Mouse (Mus musculus) MEL (cell line): ENCODE measurements around the gene Fcnb. TPM values are rescaled to one million over a fixed set of nuclear protein-coding genes. Genes with fewer than 3 reads are reported as not detected.

Experiments used
- DNase-seq: peaks from one replicate; pipeline ENCODE4 v3.0.0; 2011; ENCODE audit warnings: low read depth, low spot score
- H3K27ac ChIP-seq: 2 replicates; pipeline ENCODE4 v1.5.1; 2012; ENCODE audit warnings: low read depth, mild to moderate bottlenecking, control low read depth, low read length, moderate library complexity; ENCODE audit not compliant: control insufficient read depth
- H3K27me3 ChIP-seq, 2 experiments: fragments of 150-350 bp in 1 of 2; sonication (generic) in 1 of 2; 2 replicates each; pipeline ENCODE4 v1.6.1; 2012; ENCODE audit warnings: low read length in 2 of 2, mild to moderate bottlenecking in 2 of 2, improper control_type of control experiment in 1 of 2, moderate library complexity in 1 of 2; ENCODE audit not compliant: insufficient read depth in 2 of 2, control insufficient read depth in 1 of 2
- H3K36me3 ChIP-seq, 2 experiments: 2 replicates each; pipeline ENCODE4 v1.6.1; 2012 to 2014; ENCODE audit warnings: low read length in 2 of 2, improper control_type of control experiment in 1 of 2, inconsistent platforms in 1 of 2, mild to moderate bottlenecking in 1 of 2; ENCODE audit not compliant: insufficient read depth in 2 of 2, control insufficient read depth in 1 of 2
- H3K4me1 ChIP-seq, 2 experiments: fragments of 150-350 bp in 1 of 2; sonication (generic) in 1 of 2; 2 replicates each; pipeline ENCODE4 v1.6.1; 2012; ENCODE audit warnings: low read length in 2 of 2, improper control_type of control experiment in 1 of 2, mild to moderate bottlenecking in 1 of 2; ENCODE audit not compliant: insufficient read depth in 2 of 2, control insufficient read depth in 1 of 2
- H3K4me3 ChIP-seq, 2 experiments: fragments of 150-350 bp in 1 of 2; sonication (generic) in 1 of 2; 2 replicates each; pipeline ENCODE4 v1.5.1; 2012; ENCODE audit warnings: low read depth in 2 of 2, low read length in 2 of 2, mild to moderate bottlenecking in 2 of 2, moderate library complexity in 2 of 2, control low read depth in 1 of 2, improper control_type of control experiment in 1 of 2; ENCODE audit not compliant: control insufficient read depth in 1 of 2, insufficient read depth in 1 of 2
- H3K79me2 ChIP-seq: 2 replicates; pipeline ENCODE4 v1.6.1; 2012; ENCODE audit warnings: mild to moderate bottlenecking, low read length, moderate library complexity; ENCODE audit not compliant: control insufficient read depth, poor library complexity, insufficient read depth
- H3K9ac ChIP-seq: 2 replicates; pipeline ENCODE4 v1.6.1; 2012; ENCODE audit warnings: low read depth, mild to moderate bottlenecking, control low read depth, low read length, moderate library complexity; ENCODE audit not compliant: control insufficient read depth, poor library complexity, severe bottlenecking
- H3K9me3 ChIP-seq: fragments of 150-350 bp; sonication (generic); replicated peaks from 2 replicates; pipeline ENCODE4 v1.6.1; 2012; ENCODE audit warnings: mild to moderate bottlenecking, low read length, improper control_type of control experiment, moderate library complexity; ENCODE audit not compliant: insufficient read depth
- BHLHE40 ChIP-seq: IDR thresholded peaks from 2 replicates; pipeline ENCODE4 v1.6.1; 2012; ENCODE audit warnings: low read depth, mild to moderate bottlenecking, inconsistent platforms, low read length, improper control_type of control experiment, borderline replicate concordance
- CHD1 ChIP-seq: IDR thresholded peaks from 2 replicates; pipeline ENCODE4 v1.6.1; 2012; ENCODE audit warnings: low read depth, mild to moderate bottlenecking, inconsistent platforms, low read length, improper control_type of control experiment
- CTCF ChIP-seq, 3 experiments: IDR thresholded peaks in 2 of 3; conservative IDR thresholded peaks in 1 of 3; 2 replicates each; pipeline ENCODE4 v1.5.1; 2011 to 2012; ENCODE audit warnings: low read length in 3 of 3, low read depth in 2 of 3, mild to moderate bottlenecking in 2 of 3, improper control_type of control experiment in 1 of 3, inconsistent platforms in 1 of 3, mixed read lengths in 1 of 3, moderate library complexity in 1 of 3; ENCODE audit not compliant: control insufficient read depth in 1 of 3, insufficient read depth in 1 of 3, poor library complexity in 1 of 3, severe bottlenecking in 1 of 3
- E2F4 ChIP-seq: IDR thresholded peaks from 2 replicates; pipeline ENCODE4 v1.6.1; 2011; ENCODE audit warnings: low read depth, low read length, improper control_type of control experiment, borderline replicate concordance
- ELF1 ChIP-seq: IDR thresholded peaks from 2 replicates; pipeline ENCODE4 v1.6.1; 2014; ENCODE audit warnings: low read depth, mild to moderate bottlenecking, inconsistent platforms, low read length, improper control_type of control experiment, moderate library complexity
- EP300 ChIP-seq, 2 experiments: IDR thresholded peaks; 2 replicates each; pipeline ENCODE4 v1.6.1; 2011; ENCODE audit warnings: improper control_type of control experiment in 2 of 2, low read length in 2 of 2, low read depth in 1 of 2, mild to moderate bottlenecking in 1 of 2
- ETS1 ChIP-seq: IDR thresholded peaks from 2 replicates; pipeline ENCODE4 v1.6.1; 2012; ENCODE audit warnings: low read depth, mild to moderate bottlenecking, inconsistent platforms, low read length, improper control_type of control experiment, moderate library complexity
- GABPA ChIP-seq: IDR thresholded peaks from 2 replicates; pipeline ENCODE4 v1.6.1; 2012; ENCODE audit warnings: low read depth, mild to moderate bottlenecking, inconsistent platforms, low read length, improper control_type of control experiment, moderate library complexity
- GATA1 ChIP-seq: IDR thresholded peaks from 2 replicates; pipeline ENCODE4 v1.6.1; 2011; ENCODE audit warnings: low read depth, low read length, improper control_type of control experiment
- HCFC1 ChIP-seq: IDR thresholded peaks from 2 replicates; pipeline ENCODE4 v1.6.1; 2012; ENCODE audit warnings: low read depth, mild to moderate bottlenecking, inconsistent platforms, low read length, improper control_type of control experiment, moderate library complexity
- JUND ChIP-seq: IDR thresholded peaks from 2 replicates; pipeline ENCODE4 v1.6.1; 2011; ENCODE audit warnings: low read depth, mild to moderate bottlenecking, improper control_type of control experiment, low read length
- KAT2A ChIP-seq: conservative IDR thresholded peaks from 2 replicates; pipeline ENCODE4 v1.6.1; 2012; ENCODE audit warnings: low read depth, low read length, improper control_type of control experiment, inconsistent platforms
- MAFK ChIP-seq: IDR thresholded peaks from 2 replicates; pipeline ENCODE4 v1.6.1; 2011; ENCODE audit warnings: low read depth, mild to moderate bottlenecking, low read length, improper control_type of control experiment, borderline replicate concordance
- MAX ChIP-seq: IDR thresholded peaks from 2 replicates; pipeline ENCODE4 v1.6.1; 2011; ENCODE audit warnings: low read length, improper control_type of control experiment
- MXI1 ChIP-seq: IDR thresholded peaks from 2 replicates; pipeline ENCODE4 v1.6.1; 2011; ENCODE audit warnings: mild to moderate bottlenecking, low read depth, low read length, improper control_type of control experiment
- MYB ChIP-seq: IDR thresholded peaks from 2 replicates; pipeline ENCODE4 v1.6.1; 2011; ENCODE audit warnings: mild to moderate bottlenecking, low read depth, low read length, improper control_type of control experiment
- MYC ChIP-seq: IDR thresholded peaks from 2 replicates; pipeline ENCODE4 v1.6.1; 2011; ENCODE audit warnings: low read depth, mild to moderate bottlenecking, low read length, improper control_type of control experiment, moderate library complexity
- NELFE ChIP-seq: IDR thresholded peaks from 2 replicates; pipeline ENCODE4 v1.6.1; 2011; ENCODE audit warnings: low read depth, low read length, improper control_type of control experiment
- NRF1 ChIP-seq: IDR thresholded peaks from 2 replicates; pipeline ENCODE4 v1.6.1; 2014; ENCODE audit warnings: low read depth, mild to moderate bottlenecking, inconsistent platforms, low read length, improper control_type of control experiment, moderate library complexity; ENCODE audit not compliant: poor library complexity, insufficient read depth, severe bottlenecking
- POLR2A ChIP-seq, 2 experiments: IDR thresholded peaks; 2 replicates each; pipeline ENCODE4 v1.6.1; 2011 to 2012; ENCODE audit warnings: low read length in 2 of 2, mild to moderate bottlenecking in 2 of 2, control low read depth in 1 of 2, improper control_type of control experiment in 1 of 2, low read depth in 1 of 2, moderate library complexity in 1 of 2; ENCODE audit not compliant: control insufficient read depth in 1 of 2, insufficient read depth in 1 of 2, poor library complexity in 1 of 2
- POLR2AphosphoS2 ChIP-seq: IDR thresholded peaks from 2 replicates; pipeline ENCODE4 v1.6.1; 2011; ENCODE audit warnings: low read length, improper control_type of control experiment
- RAD21 ChIP-seq: IDR thresholded peaks from 2 replicates; pipeline ENCODE4 v1.6.1; 2011; ENCODE audit warnings: mild to moderate bottlenecking, low read depth, low read length, improper control_type of control experiment
- TAL1 ChIP-seq: IDR thresholded peaks from 2 replicates; pipeline ENCODE4 v1.6.1; 2012; ENCODE audit warnings: mild to moderate bottlenecking, inconsistent platforms, low read length, moderate library complexity, mixed read lengths
- TBP ChIP-seq: IDR thresholded peaks from 2 replicates; pipeline ENCODE4 v1.8.0; 2011; ENCODE audit warnings: low read depth, low read length, improper control_type of control experiment
- TCF12 ChIP-seq: IDR thresholded peaks from 2 replicates; pipeline ENCODE4 v1.6.1; 2014; ENCODE audit warnings: low read depth, mild to moderate bottlenecking, inconsistent platforms, low read length, improper control_type of control experiment, moderate library complexity
- USF2 ChIP-seq, 2 experiments: IDR thresholded peaks; 2 replicates each; pipeline ENCODE4 v1.6.1; 2011 to 2012; ENCODE audit warnings: improper control_type of control experiment in 2 of 2, low read length in 2 of 2, borderline replicate concordance in 1 of 2, inconsistent platforms in 1 of 2, low read depth in 1 of 2, mild to moderate bottlenecking in 1 of 2; ENCODE audit not compliant: insufficient read depth in 1 of 2
- ZC3H11A ChIP-seq: IDR thresholded peaks from 2 replicates; pipeline ENCODE4 v1.6.1; 2012; ENCODE audit warnings: low read depth, mild to moderate bottlenecking, inconsistent platforms, low read length, improper control_type of control experiment
- ZKSCAN1 ChIP-seq: IDR thresholded peaks from 2 replicates; pipeline ENCODE4 v1.6.1; 2012; ENCODE audit warnings: low read depth, mild to moderate bottlenecking, inconsistent platforms, low read length, improper control_type of control experiment, moderate library complexity
- ZMIZ1 ChIP-seq: IDR thresholded peaks from 2 replicates; pipeline ENCODE4 v1.6.1; 2012; ENCODE audit warnings: low read depth, mild to moderate bottlenecking, inconsistent platforms, low read length, improper control_type of control experiment, moderate library complexity
- ZNF384 ChIP-seq: IDR thresholded peaks from 2 replicates; pipeline ENCODE4 v1.6.1; 2012; ENCODE audit warnings: low read depth, mild to moderate bottlenecking, inconsistent platforms, low read length, improper control_type of control experiment
- polyA plus RNA-seq, 2 experiments: library from polyadenylated mRNA; stranded (reverse) in 1 of 2; unstranded in 1 of 2; fragments of >175 nt in 1 of 2; fragments of >200 nt in 1 of 2; gene quantifications; 2 replicates each; pipeline versions ENCODE4 v1.2.1 to v1.2.4; 2012; ENCODE audit warnings: low replicate concordance in 2 of 2, low read depth in 1 of 2; ENCODE audit not compliant: insufficient read length in 2 of 2, insufficient read depth in 1 of 2, missing spikeins in 1 of 2
- total RNA-seq: library from RNA; depleted of rRNA; stranded (reverse); fragments of 300-350 nt; gene quantifications from 2 replicates; pipeline ENCODE4 v1.2.3, GENCODE M21; 2012

The Fcnb gene
- total and polyA plus RNA-seq, 3 experiments = not detected

DNA sequence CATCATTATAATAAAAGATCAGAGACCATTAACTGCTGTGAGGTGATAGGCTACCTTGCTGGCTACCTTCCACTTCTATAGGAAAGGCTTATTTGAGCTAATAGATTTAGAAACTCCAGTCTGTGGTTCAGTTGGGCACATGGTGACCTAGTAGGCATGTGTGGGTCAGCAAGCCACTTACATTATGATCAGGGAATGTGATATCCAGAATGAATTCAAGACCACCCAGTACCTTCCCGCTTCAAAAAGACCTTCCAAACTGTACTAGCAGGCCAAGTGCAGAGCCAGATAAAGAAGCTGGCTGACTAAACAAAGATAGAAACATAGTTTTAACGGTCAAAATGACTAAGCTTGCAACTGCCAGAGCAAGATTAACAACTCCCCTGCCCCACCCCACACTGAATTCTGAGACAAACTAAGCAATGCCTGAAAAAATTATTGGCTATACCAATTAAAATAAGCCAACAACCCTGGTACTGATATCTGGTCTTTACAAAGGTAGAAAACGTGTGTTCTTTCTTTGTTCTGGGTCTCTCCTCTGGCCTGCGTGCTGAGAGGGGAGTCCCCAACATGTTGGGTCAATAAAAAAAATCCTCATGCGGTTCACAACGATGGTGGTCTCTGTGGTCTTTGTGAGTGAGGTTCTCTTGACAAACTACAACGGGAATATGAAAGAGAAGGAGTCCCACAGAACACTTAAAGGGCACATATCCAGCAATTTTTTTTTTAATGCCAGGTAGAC lies 20.2 kb downstream of the Fcnb start (continued):
- TF ChIP-seq TBP (peak; percentile 92), E2F4 (peak; percentile 90), ELF1 (no peak), ZMIZ1 (no peak; the same call in 1 of the 2 replicates), BHLHE40 (peak; percentile 42; the same call in 1 of the 2 replicates), MYB (peak; percentile 100), TCF12 (peak; percentile 99), POLR2A (IDR thresholded peaks at IDR 0.05; ENCODE audit: control insufficient read depth in 1 of 2, insufficient read depth in 1 of 2, low read depth in 1 of 2, low read length in 2 of 2, poor library complexity in 1 of 2) (peak in 1 of 2 experiments; percentile 62; a peak in 2 of 4 replicates), CTCF (IDR thresholded peaks at IDR 0.05 in 2 of 3, conservative IDR thresholded peaks at IDR 0.05 in 1 of 3; ENCODE audit: control insufficient read depth in 1 of 3, insufficient read depth in 1 of 3, low read depth in 2 of 3, low read length in 3 of 3, poor library complexity in 1 of 3, severe bottlenecking in 1 of 3) (no peak)

DNA sequence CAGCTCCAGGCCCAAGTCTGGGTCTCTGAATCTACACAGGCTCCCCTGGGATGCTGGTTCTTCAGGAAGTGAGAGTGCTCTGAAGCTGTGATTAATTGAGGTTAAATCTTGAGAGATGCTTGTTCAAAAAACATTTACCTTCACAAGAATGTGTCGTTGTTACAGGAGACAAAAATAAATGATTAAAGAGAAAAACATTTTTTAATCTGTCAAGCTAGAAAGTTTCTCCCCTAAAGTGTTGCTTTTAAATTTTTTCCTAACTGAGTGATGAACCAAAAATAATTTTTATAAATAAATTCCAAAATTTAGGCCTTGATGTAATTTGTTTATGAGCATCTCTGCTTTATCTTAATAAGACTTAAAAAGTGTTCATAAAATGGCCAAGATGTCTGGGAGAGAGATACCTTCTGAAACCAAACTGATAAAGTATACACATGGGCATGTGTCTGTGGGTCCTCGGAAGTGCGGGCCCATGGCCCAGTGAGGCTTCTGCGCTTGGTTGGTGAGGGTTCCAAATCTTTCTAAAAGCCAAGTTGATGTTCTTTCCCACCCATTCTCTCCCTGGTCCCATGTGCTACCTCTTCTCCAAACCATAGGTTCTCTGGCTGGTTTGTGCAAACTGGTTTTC lies 20.9 kb downstream of the Fcnb start:
- peaks cover 46 to 73% of the 10 kb centered on the region in 2 experiments for H3K4me1 ChIP-seq

More for the DNA sequence above, 20.9 kb downstream of the Fcnb start:
- Histone ChIP-seq H3K9ac (peak overlapping the region; percentile 60), H3K36me3 (peaks cover 0 to 74% of the 10 kb centered on the region in 2 experiments; a peak in 2 of 4 replicates), H3K27me3 (no peaks in the 10 kb centered on the region), H3K27ac (peak overlapping the region; percentile 100), H3K9me3 (no peaks in the 10 kb centered on the region), H3K79me2 (peaks cover 3% of the 10 kb centered on the region; the same call in 1 of the 2 replicates), H3K4me3 (no peak overlapping the region)
- DNase-seq = peak; percentile 48
- TF ChIP-seq ETS1 (peak; percentile 72; the same call in 1 of the 2 replicates), POLR2AphosphoS2 (no peak), ZKSCAN1 (no peak), E2F4 (peak; percentile 71; the same call in 1 of the 2 replicates), MYC (no peak), MAX (peak; percentile 81), POLR2A (IDR thresholded peaks at IDR 0.05; ENCODE audit: control insufficient read depth in 1 of 2, insufficient read depth in 1 of 2, low read depth in 1 of 2, low read length in 2 of 2, poor library complexity in 1 of 2) (peak in 1 of 2 experiments; percentile 35; a peak in 1 of 4 replicates), RAD21 (no peak), JUND (no peak), MXI1 (no peak; the same call in 1 of the 2 replicates), TCF12 (peak; percentile 63), ZNF384 (no peak), TAL1 (no peak), MAFK (no peak), NELFE (peak; percentile 29; the same call in 1 of the 2 replicates), EP300 (IDR thresholded peaks at IDR 0.05; ENCODE audit: low read depth in 1 of 2, low read length in 2 of 2) (0 out of 4 replicates have a peak, but pooled peaks have one; percentile 36 to 60), GABPA (no peak), HCFC1 (no peak), USF2 (IDR thresholded peaks at IDR 0.05; ENCODE audit: borderline replicate concordance in 1 of 2, insufficient read depth in 1 of 2, low read depth in 1 of 2, low read length in 2 of 2) (no peak), ZC3H11A (0 out of 2 replicates have a peak, but pooled peaks have one; percentile 3), GATA1 (no peak; the same call in 1 of the 2 replicates), ZMIZ1 (0 out of 2 replicates have a peak, but pooled peaks have one; percentile 21), CHD1 (peak; percentile 94), KAT2A (0 out of 2 replicates have a peak, but pooled peaks have one; percentile 26), NRF1 (no peak)
